Mouse (Mus musculus): Measurements from ENCODE around the gene Usp6nl. TPM values are rescaled to one million over a fixed set of nuclear protein-coding genes. Genes with fewer than 3 reads are reported as not detected.
A peak's percentile ranks its signal among the peaks of the same experiment; 100 is the strongest.

Usp6nl gene
- polyA plus RNA-seq, 2 experiments from 2014 or later = 7.7 to 10.2 TPM

GRCm38 (mm10) chr2:6376941-6377340 is 54.5 kb downstream of the Usp6nl start:
- no peak for ATAC-seq

- ATAC-seq = peak; percentile 8
Observed at GRCm38 (mm10) chr2:6378590-6379205, 56.2 kb downstream of the Usp6nl start.

- ATAC-seq = peak; percentile 59
Observed at GRCm38 (mm10) chr2:6379731-6380212, 57.3 kb downstream of the Usp6nl start.

GRCm38 (mm10) chr2:6380401-6380800 is 57.9 kb downstream of the Usp6nl start:
- ATAC-seq = no peak

GRCm38 (mm10) chr2:6384407-6385146 is 62.1 kb downstream of the Usp6nl start:
- ATAC-seq = no peak

GRCm38 (mm10) chr2:6389162-6389561 is 66.7 kb downstream of the Usp6nl start:
- no peak for ATAC-seq

GRCm38 (mm10) chr2:6391261-6391660 is 68.8 kb downstream of the Usp6nl start:
- ATAC-seq = peak; percentile 40

- no peak for ATAC-seq
Observed at GRCm38 (mm10) chr2:6391940-6392339, 69.5 kb downstream of the Usp6nl start.

- ATAC-seq = peak; percentile 93
Observed at GRCm38 (mm10) chr2:6395851-6396625, 73.6 kb downstream of the Usp6nl start.

GRCm38 (mm10) chr2:6396626-6397146 is 74.2 kb downstream of the Usp6nl start:
- ATAC-seq = no peak

- ATAC-seq = no peak
Observed at GRCm38 (mm10) chr2:6397166-6397565, 74.7 kb downstream of the Usp6nl start.

GRCm38 (mm10) chr2:6398826-6399225 is 76.4 kb downstream of the Usp6nl start:
- no peak for ATAC-seq

- no peak for ATAC-seq
Observed at GRCm38 (mm10) chr2:6401039-6401438, 78.6 kb downstream of the Usp6nl start.

GRCm38 (mm10) chr2:6403375-6403774 is 80.9 kb downstream of the Usp6nl start:
- ATAC-seq = no peak

GRCm38 (mm10) chr2:6403991-6404390 is 81.5 kb downstream of the Usp6nl start:
- ATAC-seq = no peak

- no peak for ATAC-seq
Observed at GRCm38 (mm10) chr2:6404627-6405026, 82.2 kb downstream of the Usp6nl start.

- ATAC-seq = peak; percentile 90
Observed at GRCm38 (mm10) chr2:6405059-6406033, 82.9 kb downstream of the Usp6nl start.

- ATAC-seq = no peak
Observed at GRCm38 (mm10) chr2:6407711-6408110, 85.2 kb downstream of the Usp6nl start.

GRCm38 (mm10) chr2:6412645-6413044 is 90.2 kb downstream of the Usp6nl start:
- ATAC-seq = no peak

GRCm38 (mm10) chr2:6413723-6414122 is 91.3 kb downstream of the Usp6nl start:
- no peak for ATAC-seq

- no peak for ATAC-seq
Observed at GRCm38 (mm10) chr2:6414400-6414799, 91.9 kb downstream of the Usp6nl start.

- no peak for ATAC-seq
Observed at GRCm38 (mm10) chr2:6417158-6417557, 94.7 kb downstream of the Usp6nl start.

All from CD4-positive, CD25-positive, alpha-beta regulatory T cell, adult 4 months (primary cell).